ENCODE assay signal across 15 mouse cellular contexts in the genomic region with DNA sequence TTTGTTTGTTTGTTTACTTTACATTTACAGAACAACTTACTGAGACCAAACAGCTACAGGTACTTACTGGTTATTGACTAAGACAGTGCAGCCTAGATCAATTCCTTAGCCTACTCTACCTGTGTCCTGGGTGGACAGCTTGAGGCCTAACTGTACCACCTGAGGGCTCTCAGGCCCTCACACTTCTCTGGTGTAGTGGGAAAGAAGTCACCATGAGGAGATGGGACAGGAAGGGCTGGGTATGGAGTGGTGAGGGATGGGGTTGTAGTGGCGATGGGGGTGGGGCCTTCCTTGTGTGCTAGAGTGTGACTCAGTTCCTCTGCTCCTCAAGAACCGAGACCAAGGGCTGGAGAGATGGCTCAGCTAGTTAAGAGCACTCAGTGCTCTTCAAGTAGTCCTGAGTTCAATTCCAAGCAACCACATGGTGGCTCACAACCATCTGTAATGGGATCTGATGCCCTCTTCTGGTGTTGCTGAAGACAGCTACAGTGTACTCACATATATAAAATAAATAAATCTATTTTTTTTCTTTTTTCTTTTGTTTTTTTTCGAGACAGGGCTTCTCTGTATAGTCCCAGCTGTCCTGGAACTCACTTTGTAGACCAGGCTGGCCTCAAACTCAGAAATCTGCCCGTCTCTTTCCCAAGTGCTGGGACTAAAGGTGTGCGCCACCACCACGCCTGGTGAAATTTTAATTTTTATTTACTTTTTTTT. TPM values are rescaled to one million over a fixed set of nuclear protein-coding genes. Genes with fewer than 3 reads are reported as not detected.
DNase-seq lines count a peak whose midpoint lies in the region; ATAC-seq and TF ChIP-seq lines count a peak whose summit lies in the region.
"Had no signal": no experiment of that assay in that cellular context is flagged by ENCODE, and none has a peak within 500 bp of the region (broad histone marks: within the 10 kb centered on the region; RNA-seq: fewer than 3 reads in every experiment).

No protein-coding gene starts in this region.

- no peak overlapping the region for H3K27ac ChIP-seq in layer of hippocampus, adult 2 months
- H3K27ac ChIP-seq in forebrain, embryonic 11.5 days (ENCODE audit: low read depth, low read length) = no peak overlapping the region
- no peak overlapping the region for H3K27ac ChIP-seq in hindbrain, embryonic 12.5 days

- H3K9me3 ChIP-seq in forebrain, embryonic 11.5 days (ENCODE audit: control insufficient read depth, low read length) = no peaks in the 10 kb centered on the region
- H3K9me3 ChIP-seq in hindbrain, embryonic 12.5 days (replicated peaks) = no peaks in the 10 kb centered on the region
- H3K9me3 ChIP-seq: forebrain, embryonic 13.5 days; midbrain, embryonic 15.5 days had no signal

- no peaks in the 10 kb centered on the region for H3K4me1 ChIP-seq in forebrain, embryonic 11.5 days (replicated peaks; ENCODE audit: control insufficient read depth, insufficient read depth, low read length)
- peaks cover 14% of the 10 kb centered on the region for H3K4me1 ChIP-seq in hindbrain, embryonic 12.5 days

- H3K4me2 ChIP-seq in forebrain, embryonic 11.5 days (ENCODE audit: low read depth, low read length, severe bottlenecking) = no peak overlapping the region
- H3K4me2 ChIP-seq in hindbrain, embryonic 12.5 days (replicated peaks) = no peak overlapping the region

- WGBS in forebrain, embryonic 11.5 days = 82% methylated on average over 6 of the region's 6 CpGs
- WGBS in hindbrain, embryonic 12.5 days = 91% methylated on average over 6 of the region's 6 CpGs

- no peaks in the 10 kb centered on the region for H3K36me3 ChIP-seq in forebrain, embryonic 11.5 days (ENCODE audit: control insufficient read depth, insufficient read depth, low read length)
- H3K36me3 ChIP-seq in hindbrain, embryonic 12.5 days = no peaks in the 10 kb centered on the region
- H3K36me3 ChIP-seq: midbrain, embryonic 15.5 days had no signal

- DNase-seq in layer of hippocampus, adult 2 months (ENCODE audit: low spot score in 2 of 2) = no peak
- no peak for DNase-seq in layer of hippocampus, adult 9-11 months
- DNase-seq in 3134 (ENCODE audit: extremely low read depth, insufficient read length, low spot score) (peak; percentile 56), 416B (ENCODE audit: low read depth) (peak; percentile 77)
- DNase-seq in induced T-regulatory cell, adult 2 months (ENCODE audit: low read depth) = peak; percentile 50
- no peak for DNase-seq in forebrain, embryonic 11.5 days (ENCODE audit: low spot score)
- DNase-seq: adrenal gland, adult 2 months; cerebellum, adult 9-10 months; gastrocnemius, postnatal 10 days; lung, postnatal 10 days; retina, postnatal 1 day had no signal

- H3K4me3 ChIP-seq in layer of hippocampus, adult 2 months = no peak overlapping the region
- H3K4me3 ChIP-seq in forebrain, embryonic 11.5 days (ENCODE audit: low read depth, low read length) = no peak overlapping the region
- H3K4me3 ChIP-seq in hindbrain, embryonic 12.5 days = no peak overlapping the region
- H3K4me3 ChIP-seq: midbrain, embryonic 15.5 days had no signal

- no peak for ATAC-seq in forebrain, embryonic 11.5 days (replicated peaks; ENCODE audit: low FRiP score)
- ATAC-seq in hindbrain, embryonic 12.5 days (ENCODE audit: low FRiP score) = no peak
- ATAC-seq: forebrain, embryonic 13.5 days; hindbrain, postnatal 0 days; midbrain, embryonic 15.5 days had no signal

- H3K27me3 ChIP-seq in forebrain, embryonic 11.5 days (ENCODE audit: control insufficient read depth, insufficient read depth, low read length) = no peaks in the 10 kb centered on the region
- 0 out of 2 replicates have a peak, but pooled peaks cover 1% of the 10 kb centered on the region for H3K27me3 ChIP-seq in hindbrain, embryonic 12.5 days
- H3K27me3 ChIP-seq: forebrain, embryonic 13.5 days; midbrain, embryonic 15.5 days had no signal

- TF ChIP-seq CTCF in layer of hippocampus, adult 2 months (conservative IDR thresholded peaks at IDR 0.05) = peak; percentile 42

- no peak overlapping the region for H3K9ac ChIP-seq in forebrain, embryonic 11.5 days (ENCODE audit: low read length)
- no peak overlapping the region for H3K9ac ChIP-seq in hindbrain, embryonic 12.5 days

RNA-seq across cellular contexts. Expression of gene Srsf3, which starts 1.9 kb away (rescaled TPM):
- total RNA-seq in layer of hippocampus, adult 2 months (2021) = 100 to 1,000 TPM; 125 to 130 TPM
- polyA plus RNA-seq in forebrain, embryonic 11.5 days (2014; fragmentation: Nextera tagmentation; extraction: Ambion mirVana) = 823 and 865 TPM in 2 replicates
- 662 and 667 TPM in 2 replicates for polyA plus RNA-seq in hindbrain, embryonic 12.5 days (2016; fragmentation: Nextera tagmentation; extraction: Ambion mirVana)

RNA-seq across cellular contexts. Expression of gene Stk38, which starts 22.7 kb away (rescaled TPM):
- total RNA-seq in layer of hippocampus, adult 2 months (2021) = 10 to 100 TPM; 50.4 to 65.6 TPM
- 134 and 143 TPM in 2 replicates for polyA plus RNA-seq in forebrain, embryonic 11.5 days (2014; fragmentation: Nextera tagmentation; extraction: Ambion mirVana)
- 150 and 152 TPM in 2 replicates for polyA plus RNA-seq in hindbrain, embryonic 12.5 days (2016; fragmentation: Nextera tagmentation; extraction: Ambion mirVana)

Comparison
In these comparisons a context has a peak if more than half of its experiments do, and no peak if none do; other contexts are left out.
1. DNase-seq: peak in 3134 (single experiment), 416B (single experiment) and induced T-regulatory cell, adult 2 months (single experiment); none in layer of hippocampus, adult 2 months (0 of 2), layer of hippocampus, adult 9-11 months (single experiment) and forebrain, embryonic 11.5 days (single experiment).